Mouse (Mus musculus): ENCODE measurements at regions not wholly inside any gene's neighbourhood (a gene's known extent, or its start where the extent isn't known, plus 50 kb on each side); places are given as distances from the start of the nearest gene placed in this dataset.

DNA sequence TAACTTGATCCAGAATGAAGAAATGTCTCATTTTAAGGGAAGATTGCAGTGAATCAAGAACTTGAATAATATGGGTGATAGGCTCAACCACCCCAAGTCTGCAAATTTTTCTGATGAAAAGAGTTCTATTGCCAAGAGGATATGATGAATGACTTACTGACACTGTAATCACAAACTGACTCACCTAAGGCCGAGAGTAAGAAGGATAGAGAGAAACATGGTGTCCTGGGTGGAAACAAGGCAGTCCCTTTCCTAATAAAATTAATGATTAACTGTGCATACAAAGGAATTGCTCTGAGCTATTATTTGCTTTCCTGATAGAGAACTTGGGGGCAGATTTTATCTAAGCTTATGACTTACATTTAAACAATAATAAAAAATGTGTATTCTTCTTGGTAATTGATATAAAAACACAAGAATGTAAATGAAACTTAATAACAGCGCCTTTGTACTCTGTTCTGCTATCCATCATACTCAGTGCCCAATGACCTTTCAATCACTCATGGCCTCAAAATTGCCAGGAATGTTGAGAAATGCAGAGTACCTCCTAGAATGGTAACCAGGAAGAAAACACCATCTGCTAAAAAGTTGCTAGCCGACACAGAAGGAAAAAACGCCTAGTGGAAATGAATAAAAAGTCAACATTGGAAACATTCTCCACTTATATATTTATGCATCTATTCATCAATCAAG is 606.7 kb downstream of the Efnb2 start:
- no peak for DNase-seq (ENCODE audit: low spot score)

DNA sequence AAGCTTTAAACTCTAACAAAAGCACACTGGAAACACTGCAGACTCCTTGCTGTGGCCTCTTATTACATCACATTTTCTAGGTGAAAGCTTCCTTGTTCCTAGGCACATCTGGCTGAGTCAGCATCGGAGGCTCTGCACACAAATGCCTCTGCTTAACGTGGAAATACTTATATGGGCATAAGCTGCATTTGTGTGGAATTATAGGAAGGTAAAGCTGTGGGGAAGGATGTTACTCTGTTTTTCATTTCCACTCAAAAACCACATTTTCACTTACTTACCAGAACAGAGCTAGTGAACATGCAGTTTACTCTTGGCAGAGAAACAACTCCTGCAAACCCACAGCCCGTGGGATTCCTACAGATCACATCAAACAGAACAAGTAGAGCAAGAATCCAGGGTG is 609.9 kb downstream of the Efnb2 start:
- no peak for DNase-seq (ENCODE audit: low spot score)

DNA sequence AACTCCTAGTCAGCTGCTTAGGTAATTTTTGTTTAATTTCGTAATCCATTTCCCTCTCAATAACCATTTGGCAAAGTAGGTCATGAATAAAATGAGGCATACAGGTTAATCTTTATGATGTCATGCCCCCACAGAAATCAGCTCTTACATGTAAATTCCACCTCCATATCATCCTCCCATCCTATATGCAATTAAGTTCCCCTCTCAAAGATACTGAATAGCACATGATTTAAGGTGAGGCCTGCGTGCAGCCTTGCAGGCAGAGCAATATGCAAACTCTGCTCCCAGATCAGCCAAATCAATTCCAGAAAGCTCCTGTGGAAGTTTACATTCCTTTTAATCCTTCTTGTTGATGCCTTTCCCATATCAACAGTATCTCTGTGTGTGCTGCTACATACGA is 610.3 kb downstream of the Efnb2 start:
- DNase-seq (ENCODE audit: low spot score), result no peak

DNA sequence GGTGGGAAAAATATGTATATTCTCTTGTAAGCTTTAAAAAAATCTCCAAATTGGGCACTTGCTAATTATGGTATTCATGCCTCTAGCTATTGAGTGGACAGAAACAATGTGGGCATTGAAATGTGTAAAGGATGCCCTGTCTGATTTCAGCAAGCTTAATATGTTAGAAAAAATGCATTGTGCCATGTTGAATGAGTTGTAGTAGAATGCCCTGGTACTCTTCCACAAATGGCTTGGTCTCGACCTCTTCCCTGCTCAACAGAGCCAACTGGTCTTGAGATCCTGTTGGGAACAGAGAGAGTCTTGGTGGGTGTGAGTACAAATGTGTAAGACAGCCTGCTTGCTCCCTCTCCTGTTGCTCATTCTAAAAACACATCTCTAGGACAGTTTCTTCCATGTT is 616.1 kb downstream of the Efnb2 start:
- DNase-seq (ENCODE audit: low spot score), result no peak

DNA sequence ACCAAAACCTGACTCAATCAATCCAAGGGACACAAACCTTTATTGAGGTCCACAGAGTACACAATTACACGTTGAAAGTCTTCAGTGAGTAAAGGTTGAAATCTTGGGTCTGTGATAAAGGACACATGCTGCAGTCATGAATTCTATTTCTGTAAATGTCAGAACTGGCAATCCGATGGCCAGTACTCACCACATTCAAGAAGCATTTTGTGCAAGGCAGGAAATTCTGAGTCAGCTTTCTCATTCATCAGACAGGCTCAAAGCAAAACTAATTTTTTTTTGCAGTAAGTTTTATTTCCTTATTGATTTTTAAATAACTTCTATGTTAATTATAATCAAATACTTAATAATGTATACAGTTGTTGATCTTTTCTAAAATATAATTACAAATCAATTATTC is 616.7 kb downstream of the Efnb2 start:
- no peak for DNase-seq (ENCODE audit: low spot score)

DNA sequence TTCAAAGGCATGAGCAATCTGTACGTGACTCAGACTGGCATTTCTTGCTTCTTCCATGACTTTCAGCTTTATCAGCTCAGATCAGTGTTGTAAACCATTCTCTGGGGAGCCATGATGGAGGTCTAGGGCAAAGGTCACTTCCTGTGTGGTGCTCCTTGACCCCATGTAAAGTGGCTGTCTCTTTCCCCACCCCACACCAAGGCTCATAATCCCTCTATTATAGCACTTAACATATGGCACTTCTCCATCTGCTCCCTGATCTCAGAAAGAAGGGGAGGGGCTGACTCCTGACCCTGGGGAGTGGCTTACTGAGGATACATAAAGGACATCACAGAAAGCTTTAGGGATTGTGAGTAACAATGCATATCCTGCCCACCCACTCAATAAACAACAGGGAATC is 623.1 kb downstream of the Efnb2 start:
- DNase-seq (ENCODE audit: low spot score), result no peak

DNA sequence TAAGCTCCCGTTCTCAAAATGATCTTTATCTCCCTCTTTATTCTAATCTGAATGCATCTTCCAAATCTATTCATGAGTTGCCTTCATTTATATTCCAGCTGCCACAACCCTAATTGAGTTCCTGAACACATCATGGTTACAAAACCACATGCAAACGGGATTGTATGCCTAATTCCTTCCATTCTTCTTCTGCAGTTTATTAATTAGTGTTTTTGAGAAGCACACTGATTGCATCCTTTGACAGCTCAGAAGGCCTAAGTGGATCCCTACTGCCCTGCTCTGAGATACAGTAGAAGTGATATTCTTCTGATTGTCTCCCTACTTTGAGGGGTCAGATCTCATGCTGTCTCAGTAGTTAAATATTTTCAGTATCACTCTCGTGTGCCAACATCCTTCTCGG is 649.9 kb downstream of the Efnb2 start:
- no peak for DNase-seq (ENCODE audit: low spot score)

DNA sequence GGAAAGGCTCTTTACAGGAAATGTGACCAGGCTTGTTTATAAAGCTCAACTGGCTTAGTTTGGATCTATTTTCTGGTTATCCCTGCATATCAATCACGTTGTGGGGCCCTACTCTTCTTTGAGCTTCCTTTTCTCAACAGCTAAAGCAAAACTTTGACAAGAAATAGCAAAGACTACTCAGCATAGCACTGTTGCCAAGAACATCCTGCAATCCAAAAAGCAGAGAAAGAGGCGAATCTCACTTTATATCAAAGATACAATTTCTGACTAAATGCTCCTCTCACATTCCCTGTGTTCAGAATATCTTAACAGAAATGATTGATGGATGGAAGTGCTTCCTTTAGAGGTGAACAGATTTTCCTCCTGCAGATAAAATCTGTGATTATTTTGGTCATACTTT is 666.1 kb downstream of the Efnb2 start:
- DNase-seq (ENCODE audit: low spot score), result no peak

DNA sequence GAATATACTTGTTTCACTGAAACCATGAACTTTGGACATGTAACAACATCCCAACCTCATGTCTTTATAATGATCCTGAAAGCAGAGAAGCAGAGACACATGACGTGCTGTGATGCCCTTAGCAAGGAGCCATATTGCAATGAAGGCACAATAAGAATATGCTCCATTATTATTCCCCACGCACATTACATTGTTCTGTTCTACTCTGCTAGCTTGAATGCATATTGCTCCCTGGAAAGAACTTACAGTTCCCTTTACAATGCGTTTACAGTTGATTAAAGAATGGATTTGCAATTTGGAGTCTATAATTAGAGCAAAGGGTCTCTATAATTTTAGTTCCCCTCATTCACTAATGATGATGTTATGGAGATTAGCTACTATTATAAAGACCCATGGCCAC is 672.2 kb downstream of the Efnb2 start:
- no peak for DNase-seq (ENCODE audit: low spot score)

DNA sequence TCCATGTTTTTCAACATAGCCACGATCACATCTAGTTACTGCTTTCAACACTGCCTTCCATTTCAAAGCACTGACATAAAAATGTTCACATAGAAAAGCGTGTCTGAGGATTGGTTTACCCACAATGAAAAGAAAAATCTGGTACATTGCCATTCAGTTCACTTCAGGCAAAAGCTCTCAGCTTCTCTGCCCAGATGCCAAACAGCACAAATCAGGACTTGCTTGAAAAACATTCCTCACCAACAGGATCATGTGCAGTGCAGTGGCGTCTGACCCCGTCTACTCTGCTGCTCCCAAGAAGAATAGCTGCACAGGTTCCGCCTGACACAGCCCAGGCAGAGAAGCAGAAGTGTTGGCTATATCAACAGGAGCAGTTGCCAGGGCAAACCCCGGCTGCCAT is 684.0 kb downstream of the Efnb2 start:
- DNase-seq (ENCODE audit: low spot score), result no peak

DNA sequence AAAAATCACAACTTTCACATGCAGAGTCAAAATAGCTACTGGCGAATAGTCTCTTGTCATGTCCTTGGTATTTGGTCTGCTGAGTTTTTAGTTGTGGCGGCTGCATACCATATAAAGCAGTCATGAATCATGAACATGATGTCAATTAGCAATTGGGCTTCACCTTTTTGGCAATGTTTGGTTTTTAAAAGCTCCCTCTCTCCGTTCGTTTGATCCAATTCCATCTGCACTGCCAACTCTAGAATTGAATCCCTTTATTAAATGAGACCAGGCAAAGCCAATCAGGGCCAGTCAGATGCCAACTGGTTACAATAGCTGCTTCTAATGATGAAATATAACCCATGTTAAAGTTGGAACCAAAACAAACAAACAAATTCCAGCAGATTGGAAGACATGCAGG is 687.3 kb downstream of the Efnb2 start:
- no peak for DNase-seq (ENCODE audit: low spot score)

DNA sequence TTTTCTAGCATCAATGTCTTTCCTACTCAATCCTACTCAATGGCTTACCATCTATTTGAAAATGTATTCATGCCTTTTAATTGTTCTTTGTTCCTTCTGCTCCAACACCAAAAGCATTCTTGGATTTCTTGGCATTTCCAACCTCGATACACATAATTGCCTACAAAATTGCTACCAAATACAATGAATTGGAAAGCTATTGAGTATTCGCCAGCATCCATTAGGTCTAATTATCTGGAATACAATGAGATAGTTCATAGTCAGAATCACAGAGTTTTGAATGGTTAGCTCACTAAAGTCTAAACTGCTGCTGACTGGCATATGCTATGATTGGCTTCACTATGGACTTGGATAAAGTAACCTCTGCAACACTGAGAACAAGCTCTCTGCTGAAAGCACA is 696.8 kb downstream of the Efnb2 start:
- no peak for DNase-seq (ENCODE audit: low spot score)

DNA sequence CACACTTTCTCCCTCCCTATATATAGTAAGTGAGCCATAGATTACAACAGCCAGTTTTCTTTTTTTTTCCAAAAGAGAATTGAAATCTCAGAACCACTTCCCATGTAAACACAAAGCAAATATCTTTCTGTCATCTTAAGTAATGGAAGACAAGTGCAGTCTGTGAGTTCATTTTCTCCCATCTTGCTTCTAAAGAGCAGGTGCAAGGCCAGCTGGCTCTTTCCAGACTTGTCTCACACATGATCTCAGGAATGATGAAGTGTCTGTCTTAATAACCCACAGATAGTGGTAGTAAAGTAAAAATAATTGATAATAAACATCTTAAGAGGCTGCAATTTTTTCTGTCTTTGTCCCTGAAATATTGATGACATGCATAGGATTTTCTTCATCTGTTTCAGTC is 704.3 kb downstream of the Efnb2 start:
- DNase-seq (ENCODE audit: low spot score), result no peak

DNA sequence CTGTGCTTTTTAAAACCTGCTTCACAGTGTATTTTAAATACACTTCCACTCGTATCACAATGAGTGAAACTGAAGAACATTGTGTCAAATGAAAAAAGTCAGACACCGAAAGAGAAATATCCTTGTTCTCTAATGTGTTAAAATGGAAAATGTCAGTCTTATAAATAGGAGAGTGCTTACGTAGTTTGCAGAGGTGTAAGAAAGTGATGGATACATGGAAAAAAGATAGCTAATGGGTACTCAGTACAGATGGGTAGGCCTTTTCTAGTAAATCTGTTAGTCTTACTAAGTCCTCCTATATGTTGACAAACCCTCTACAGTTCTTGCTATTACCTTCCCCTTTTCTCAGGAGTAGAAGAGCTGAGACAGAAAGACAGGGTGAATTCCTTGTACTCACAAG is 706.2 kb downstream of the Efnb2 start:
- DNase-seq (ENCODE audit: low spot score), result no peak

DNA sequence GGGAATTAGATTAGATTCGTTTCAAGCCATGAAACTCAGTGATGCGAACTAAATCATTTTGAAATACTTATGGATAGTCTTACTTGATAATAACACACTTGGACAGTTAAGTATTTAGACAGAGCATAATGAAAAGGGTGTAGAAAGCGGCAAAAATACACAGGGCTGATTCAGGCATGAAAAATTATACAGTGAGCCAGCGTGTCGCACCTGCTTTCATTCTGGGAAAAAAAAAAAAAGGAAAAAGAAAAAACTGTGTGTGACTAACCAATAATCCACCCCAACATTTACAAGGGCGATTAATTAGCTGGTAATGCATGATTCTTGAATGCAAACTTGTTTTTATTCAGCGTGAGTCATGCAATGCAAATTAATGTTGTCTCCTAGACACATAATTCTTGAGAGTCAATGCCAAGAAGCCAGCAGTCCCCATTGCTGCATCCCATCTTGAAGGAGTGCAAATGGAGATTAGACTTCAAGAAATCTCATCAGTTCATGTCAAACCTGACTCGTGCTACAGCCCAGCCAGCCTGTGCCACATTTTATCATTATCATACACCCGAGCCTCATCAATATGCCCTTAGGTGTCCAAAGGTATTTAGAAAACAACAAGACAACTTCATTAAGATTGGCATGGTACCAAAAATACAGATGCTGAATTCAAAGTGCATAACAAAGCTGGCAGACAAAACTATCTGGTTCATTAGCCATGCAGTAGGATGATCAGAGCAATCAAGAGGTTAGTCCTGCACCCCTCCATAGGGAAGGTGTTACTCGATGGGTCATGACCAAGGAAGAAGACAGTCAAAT is 714.9 kb downstream of the Efnb2 start:
- DNase-seq (ENCODE audit: low spot score), result peak; percentile 59

DNA sequence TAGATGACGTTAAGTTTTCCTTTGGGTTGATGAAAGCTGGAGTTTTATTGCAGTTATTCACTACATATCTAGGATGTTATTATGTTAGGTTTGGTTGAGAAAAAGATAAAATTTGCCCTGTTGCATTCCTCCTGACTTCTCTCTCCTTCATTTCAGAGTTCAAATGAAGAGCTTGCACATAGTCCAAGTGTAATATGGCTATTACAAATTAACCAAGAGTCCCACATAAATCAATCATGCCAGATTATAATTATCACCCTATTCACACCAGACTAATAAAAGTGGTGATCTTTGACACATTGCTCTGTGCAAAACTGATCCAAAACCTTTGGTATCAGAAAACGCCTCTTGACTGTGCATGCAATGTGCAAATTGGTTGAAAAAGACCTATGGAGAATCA is 724.4 kb downstream of the Efnb2 start:
- no peak for DNase-seq (ENCODE audit: low spot score)

DNA sequence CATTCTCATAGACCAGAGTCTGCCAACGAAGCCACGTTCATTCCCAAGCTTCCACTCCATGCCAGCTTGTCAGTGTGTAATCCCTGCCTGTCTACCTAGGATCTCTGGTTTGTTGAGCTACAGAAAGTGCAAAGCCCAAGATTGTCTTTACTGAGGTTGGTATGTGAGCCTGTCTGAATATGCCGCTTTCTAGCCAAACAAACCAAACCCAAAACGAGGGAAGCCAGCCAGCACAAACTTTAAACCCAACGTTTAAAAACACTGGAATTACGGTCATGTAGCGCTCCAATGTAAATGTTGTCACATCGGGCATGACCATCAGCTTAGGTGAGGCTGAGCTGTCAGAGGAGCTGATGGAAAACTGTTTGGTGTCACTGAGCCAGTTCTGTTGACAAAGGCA is 741.6 kb downstream of the Efnb2 start:
- no peak for DNase-seq (ENCODE audit: low spot score)

DNA sequence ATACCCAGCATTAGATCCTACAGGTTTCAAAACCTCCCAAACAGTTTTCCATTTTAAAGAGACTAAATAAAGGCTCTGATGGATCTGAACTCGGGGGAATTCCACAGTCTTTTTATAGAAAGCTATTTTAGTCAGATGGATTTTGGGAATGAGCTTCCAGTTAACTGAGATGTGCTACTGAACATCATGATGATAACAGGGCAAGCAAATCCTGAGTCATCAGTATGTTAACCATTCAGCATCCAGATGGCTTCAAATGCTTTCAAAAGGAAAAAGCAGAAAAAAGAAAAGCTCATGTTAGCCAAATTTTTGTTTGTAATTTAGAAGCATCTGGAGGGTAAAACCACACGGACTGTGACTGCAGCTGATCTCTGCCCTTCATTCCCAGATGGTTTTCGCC is 766.7 kb downstream of the Efnb2 start:
- no peak for DNase-seq (ENCODE audit: low spot score)

DNA sequence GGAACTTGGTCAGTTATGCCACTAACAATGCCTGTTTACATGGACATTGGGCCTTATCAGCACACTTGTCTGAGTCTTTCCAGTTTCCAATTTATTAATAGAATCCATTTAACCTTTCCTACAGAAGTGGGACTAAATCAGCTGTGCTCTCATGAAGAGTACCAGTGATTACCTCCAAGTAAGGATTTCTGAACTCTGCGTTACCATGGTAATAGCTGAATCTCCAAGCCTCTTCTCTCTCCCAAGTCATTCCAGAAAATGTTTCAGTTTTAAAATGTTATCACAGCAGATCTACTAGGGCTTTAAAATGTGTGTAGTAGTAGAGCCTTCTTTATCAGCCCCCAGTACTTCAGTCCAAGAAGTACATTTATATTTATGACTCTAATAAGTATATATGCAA is 807.9 kb downstream of the Efnb2 start:
- DNase-seq (ENCODE audit: low spot score), result no peak

DNA sequence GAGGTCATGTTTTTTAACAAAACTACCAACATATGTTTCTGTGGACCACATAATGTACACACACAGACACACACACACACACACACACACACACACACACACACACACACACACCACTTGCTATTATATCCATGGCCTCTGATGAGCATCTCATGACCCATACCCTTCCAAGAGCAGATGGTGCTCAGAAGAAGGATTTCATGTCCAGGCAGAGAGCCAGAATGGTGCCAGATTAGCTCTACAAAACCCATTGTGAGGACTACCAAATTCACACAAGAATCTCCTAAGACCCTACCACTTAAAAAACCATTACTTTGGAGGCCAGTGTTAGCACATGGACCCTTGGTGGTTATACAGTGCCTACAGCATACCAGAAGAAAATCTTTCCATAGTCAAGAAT is 810.5 kb downstream of the Efnb2 start:
- no peak for DNase-seq (ENCODE audit: low spot score)

DNA sequence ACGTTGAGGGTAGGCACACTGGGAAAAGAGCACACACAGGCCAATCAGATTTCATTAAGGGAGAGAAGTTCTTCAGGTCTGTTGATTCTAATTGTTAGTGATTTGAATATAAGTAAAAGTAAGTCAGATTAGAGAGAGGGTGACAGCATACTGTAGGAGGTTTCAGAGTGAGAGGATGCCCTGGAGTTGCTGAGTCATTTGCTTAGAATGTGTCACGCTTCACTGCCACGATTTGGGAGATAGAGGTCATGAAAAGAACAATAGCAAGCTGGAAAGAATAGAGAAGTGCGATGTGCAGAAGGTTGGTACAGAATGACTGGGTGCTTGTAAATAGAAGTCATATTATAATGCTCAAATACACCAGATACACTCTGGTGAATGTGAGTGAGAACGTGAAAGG is 829.1 kb downstream of the Efnb2 start:
- DNase-seq (ENCODE audit: low spot score), result peak; percentile 32

DNA sequence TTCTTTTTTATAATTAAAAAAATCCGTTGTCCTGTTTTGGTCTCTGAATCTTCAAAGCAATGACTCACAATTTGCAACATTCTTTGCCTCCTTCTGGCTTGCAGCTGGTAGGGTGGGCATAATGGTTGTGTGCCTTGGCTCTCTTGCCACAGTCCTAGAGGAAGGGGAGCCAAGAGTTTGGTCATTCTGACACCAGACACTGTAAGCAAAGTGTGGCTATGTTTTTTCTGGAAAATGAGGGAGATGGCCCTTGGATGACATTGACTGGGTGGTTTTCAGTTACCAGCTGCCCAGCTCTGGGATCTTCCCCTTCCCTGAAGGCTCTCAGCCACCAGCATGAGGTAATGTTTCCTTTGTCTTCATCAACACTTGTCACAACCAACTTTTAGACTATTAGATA is 833.2 kb downstream of the Efnb2 start:
- DNase-seq (ENCODE audit: low spot score), result no peak

DNA sequence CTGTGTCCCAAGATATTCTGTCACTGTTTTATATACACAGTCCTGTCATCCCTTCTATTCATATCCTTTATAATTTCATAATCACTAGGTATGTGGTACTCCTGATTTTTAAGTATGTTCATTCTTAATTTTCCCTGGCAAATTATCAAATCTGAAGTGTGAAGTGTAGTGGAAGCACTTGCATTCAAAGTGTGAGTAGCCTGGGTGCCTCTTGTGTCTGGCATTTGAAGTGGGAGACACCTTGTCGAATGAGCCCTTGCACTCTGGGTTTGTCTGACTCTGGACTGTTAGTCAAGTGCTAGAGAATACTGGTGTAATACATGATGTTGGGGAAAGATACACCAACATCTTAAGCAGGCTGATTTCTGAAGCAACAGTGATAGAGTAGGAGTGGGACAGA is 852.6 kb downstream of the Efnb2 start:
- no peak for DNase-seq (ENCODE audit: low spot score)

DNA sequence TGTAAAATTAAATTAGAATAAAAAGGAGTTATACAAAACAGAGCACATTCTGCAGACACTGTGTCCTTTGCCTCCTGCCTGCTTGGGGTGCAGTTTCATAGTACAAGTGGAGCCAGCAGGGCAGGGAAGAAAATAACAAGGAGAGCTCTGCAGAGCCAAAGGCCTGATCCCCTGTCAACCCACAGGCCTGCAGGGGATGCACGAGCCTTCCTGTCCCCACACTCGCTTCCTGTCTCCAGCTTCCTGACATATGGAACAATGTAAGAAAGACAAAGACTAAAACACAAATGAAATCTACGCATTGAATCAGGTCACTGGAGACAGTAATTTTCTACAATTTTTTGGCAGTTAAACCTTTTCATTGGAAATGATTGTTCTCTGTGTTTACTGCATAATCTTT is 861.8 kb downstream of the Efnb2 start:
- DNase-seq (ENCODE audit: low spot score), result no peak
